Mouse (Mus musculus): Measurements from ENCODE around the gene Zfp358. TPM values are rescaled to one million over a fixed set of nuclear protein-coding genes. Genes with fewer than 3 reads are reported as not detected.

The Zfp358 gene
- polyA plus RNA-seq, 1 experiment, result 61.1 TPM

Other genes starting within 250 kb of the Zfp358 start
- gene Insr, start 213.5 kb upstream of the Zfp358 start, polyA plus RNA-seq (2012; rRNA removed), result 32.5 and 45.7 TPM in 2 replicates
- 0.24 and 0.84 TPM in 2 replicates for gene A430078G23Rik, start 139.7 kb upstream of the Zfp358 start, polyA plus RNA-seq (2012; rRNA removed)
- 25.9 and 30.3 TPM in 2 replicates for gene Arhgef18, start 100.1 kb upstream of the Zfp358 start, polyA plus RNA-seq (2012; rRNA removed)
- gene Pex11g, start 25.5 kb upstream of the Zfp358 start, polyA plus RNA-seq (2012; rRNA removed), result 27.2 and 29.8 TPM in 2 replicates
- 0.12 and 0.24 TPM in 2 replicates for gene Tex45, start 22.3 kb upstream of the Zfp358 start, polyA plus RNA-seq (2012; rRNA removed)
- gene Mcoln1, start 7.3 kb downstream of the Zfp358 start, polyA plus RNA-seq (2012; rRNA removed), result 217 and 256 TPM in 2 replicates
- 79.4 and 87.8 TPM in 2 replicates for gene Pnpla6, start 22.2 kb downstream of the Zfp358 start, polyA plus RNA-seq (2012; rRNA removed)
- gene C330021F23Rik, start 74.9 kb downstream of the Zfp358 start, polyA plus RNA-seq (2012; rRNA removed), result 2.8 and 3.2 TPM in 2 replicates
- 31.9 and 44.8 TPM in 2 replicates for gene Camsap3, start 94.2 kb downstream of the Zfp358 start, polyA plus RNA-seq (2012; rRNA removed)
- gene Xab2, start 128.2 kb downstream of the Zfp358 start, polyA plus RNA-seq (2012; rRNA removed), result 61.2 and 65.8 TPM in 2 replicates
- 11.6 and 12.5 TPM in 2 replicates for gene Pet100, start 128.4 kb downstream of the Zfp358 start, polyA plus RNA-seq (2012; rRNA removed)
- 0.26 TPM in 1 of 2 replicates, not detected in the other for gene Pcp2, start 132.4 kb downstream of the Zfp358 start, polyA plus RNA-seq (2012; rRNA removed)
- gene Stxbp2, start 137.8 kb downstream of the Zfp358 start, polyA plus RNA-seq (2012; rRNA removed), result 102 and 109 TPM in 2 replicates
- 514 and 591 TPM in 2 replicates for gene Retn, start 162.6 kb downstream of the Zfp358 start, polyA plus RNA-seq (2012; rRNA removed)
- 0.58 and 0.76 TPM in 2 replicates for gene Mcemp1, start 172.6 kb downstream of the Zfp358 start, polyA plus RNA-seq (2012; rRNA removed)
- 154 and 266 TPM in 2 replicates for gene Fcor, start 179.2 kb downstream of the Zfp358 start, polyA plus RNA-seq (2012; rRNA removed)
- gene Trappc5, start 183.2 kb downstream of the Zfp358 start, polyA plus RNA-seq (2012; rRNA removed), result 32.6 and 37.2 TPM in 2 replicates
- 0.10 and 0.14 TPM in 2 replicates for gene Fcer2a, start 201.0 kb downstream of the Zfp358 start, polyA plus RNA-seq (2012; rRNA removed)
- 0.19 and 0.30 TPM in 2 replicates for gene Clec4g, start 227.5 kb downstream of the Zfp358 start, polyA plus RNA-seq (2012; rRNA removed)

Data from gonadal fat pad, adult 2 months (tissue).